Mouse (Mus musculus): ENCODE measurements around the gene Itpr2. TPM values are rescaled to one million over a fixed set of nuclear protein-coding genes. Genes with fewer than 3 reads are reported as not detected.

Gene Itpr2
- total RNA-seq, 2 experiments from 2014 or later: 16.9 to 25.3 TPM

- no peak for DNase-seq
Observed at GRCm38 (mm10) chr6:146156536-146156935, 345.5 kb downstream of the Itpr2 start.

- DNase-seq: no peak
Observed at GRCm38 (mm10) chr6:146155156-146155734, 346.8 kb downstream of the Itpr2 start.

GRCm38 (mm10) chr6:146152843-146153242, 349.2 kb downstream of the Itpr2 start:
- no peak for DNase-seq

GRCm38 (mm10) chr6:146140966-146141585, 360.9 kb downstream of the Itpr2 start:
- DNase-seq: no peak

GRCm38 (mm10) chr6:146140171-146140570, 361.9 kb downstream of the Itpr2 start:
- DNase-seq: no peak

GRCm38 (mm10) chr6:146136646-146137045, 365.4 kb downstream of the Itpr2 start:
- no peak for DNase-seq

GRCm38 (mm10) chr6:146136244-146136643, 365.8 kb downstream of the Itpr2 start:
- no peak for DNase-seq

- no peak for DNase-seq
Observed at GRCm38 (mm10) chr6:146135291-146135690, 366.7 kb downstream of the Itpr2 start.

- no peak for DNase-seq
Observed at GRCm38 (mm10) chr6:146133921-146134320, 368.1 kb downstream of the Itpr2 start.

- no peak for DNase-seq
Observed at GRCm38 (mm10) chr6:146129066-146129465, 373.0 kb downstream of the Itpr2 start.

GRCm38 (mm10) chr6:146126823-146127681, 375.0 kb downstream of the Itpr2 start:
- peak; percentile 32 to 54 for DNase-seq

GRCm38 (mm10) chr6:146125621-146126020, 376.4 kb downstream of the Itpr2 start:
- DNase-seq: no peak

GRCm38 (mm10) chr6:146124479-146124878, 377.5 kb downstream of the Itpr2 start:
- no peak for DNase-seq

GRCm38 (mm10) chr6:146123656-146124055, 378.4 kb downstream of the Itpr2 start:
- no peak for DNase-seq

- DNase-seq: peak in 1 of 2 experiments; percentile 14
Observed at GRCm38 (mm10) chr6:146120172-146120571, 381.9 kb downstream of the Itpr2 start.

GRCm38 (mm10) chr6:146114731-146115302, 387.2 kb downstream of the Itpr2 start:
- no peak for DNase-seq

GRCm38 (mm10) chr6:146114071-146114470, 388.0 kb downstream of the Itpr2 start:
- DNase-seq: no peak

- peak in 1 of 2 experiments; percentile 27 for DNase-seq
Observed at GRCm38 (mm10) chr6:146113085-146113484, 388.9 kb downstream of the Itpr2 start.

GRCm38 (mm10) chr6:146112211-146112610, 389.8 kb downstream of the Itpr2 start:
- no peak for DNase-seq

GRCm38 (mm10) chr6:146111781-146112180, 390.2 kb downstream of the Itpr2 start:
- DNase-seq: no peak

GRCm38 (mm10) chr6:146110832-146111741, 390.9 kb downstream of the Itpr2 start:
- DNase-seq: no peak

- DNase-seq: no peak
Observed at GRCm38 (mm10) chr6:146110425-146110824, 391.6 kb downstream of the Itpr2 start.

All from heart, adult 18-20 months (tissue).